Mouse (Mus musculus) stomach, postnatal 0 days (tissue): ENCODE results near the gene Cryl1.

Source experiments
- CTCF ChIP-seq: IDR thresholded peaks from 2 replicates; pipeline ENCODE4 v1.5.1; 2016; ENCODE audit warnings: antibody characterized with exemption, low read depth, mild to moderate bottlenecking, moderate library complexity
- EP300 ChIP-seq: optimal IDR thresholded peaks from 2 replicates; pipeline ENCODE3; 2016; ENCODE audit warnings: antibody characterized with exemption

- TF ChIP-seq CTCF (no peak), EP300 (no peak)
Observed at GRCm38 (mm10) chr14:57268344-57268743, 130.0 kb downstream of the Cryl1 start.
